Mouse (Mus musculus) skeletal muscle tissue, adult 2 months (tissue): ENCODE measurements at regions not wholly inside any gene's neighbourhood (a gene's known extent, or its start where the extent isn't known, plus 50 kb on each side); places are given as distances from the start of the nearest gene placed in this dataset.
"Not testable (repeated sequence)": the region's sequence is repeated elsewhere in the genome, so short reads cannot be mapped to it uniquely, and the experiment has no call there.

Source experiments
- DNase-seq: peaks from one replicate; pipeline ENCODE4 v3.0.0-alpha.2; 2012; ENCODE audit warnings: low read depth, low spot score

GRCm38 (mm10) chr10:26139100-26140093, 60.5 kb upstream of the Tmem200a start:
- peak; percentile 12 for DNase-seq

GRCm38 (mm10) chr10:26152586-26152985, 73.7 kb upstream of the Tmem200a start:
- no peak for DNase-seq

- no peak for DNase-seq
Measured at GRCm38 (mm10) chr10:26158786-26159185, 70.7 kb upstream of the Samd3 start.

- not testable (repeated sequence) for DNase-seq
Measured at GRCm38 (mm10) chr10:26161139-26161538, 68.4 kb upstream of the Samd3 start.

GRCm38 (mm10) chr10:26164531-26164930, 65.0 kb upstream of the Samd3 start:
- DNase-seq, result no peak

- no peak for DNase-seq
Measured at GRCm38 (mm10) chr10:26177591-26177990, 51.9 kb upstream of the Samd3 start.

- DNase-seq, result no peak
Measured at GRCm38 (mm10) chr10:26178356-26178755, 51.2 kb upstream of the Samd3 start.
